Mouse (Mus musculus) gastrocnemius, postnatal 10 days (tissue): ENCODE measurements around the gene Ank2. TPM values are rescaled to one million over a fixed set of nuclear protein-coding genes. Genes with fewer than 3 reads are reported as not detected.
"Not testable (repeated sequence)": the region's sequence is repeated elsewhere in the genome, so short reads cannot be mapped to it uniquely, and the experiment has no call there.

Experiments
- DNase-seq: peaks from one replicate; pipeline ENCODE4 v3.0.0; 2021; ENCODE audit warnings: mixed read lengths
- total RNA-seq, 2 experiments: library from RNA; stranded (reverse); gene quantifications; 2 replicates each; pipeline ENCODE4 v1.2.3; 2021

The Ank2 gene
- total RNA-seq, 2 experiments from 2014 or later: 136 to 145 TPM

GRCm38 (mm10) chr3:127414438-127414837 lies 84.7 kb downstream of the Ank2 start:
- no peak for DNase-seq

GRCm38 (mm10) chr3:127408684-127409550 lies 90.2 kb downstream of the Ank2 start:
- DNase-seq: peak; percentile 60

- no peak for DNase-seq
Observed at GRCm38 (mm10) chr3:127407868-127408574, 91.1 kb downstream of the Ank2 start.

- DNase-seq: no peak
Observed at GRCm38 (mm10) chr3:127406883-127407282, 92.3 kb downstream of the Ank2 start.

GRCm38 (mm10) chr3:127404371-127404770 lies 94.8 kb downstream of the Ank2 start:
- no peak for DNase-seq

- DNase-seq: no peak
Observed at GRCm38 (mm10) chr3:127400976-127401375, 98.2 kb downstream of the Ank2 start.

GRCm38 (mm10) chr3:127400468-127400867 lies 98.7 kb downstream of the Ank2 start:
- not testable (repeated sequence) for DNase-seq

- no peak for DNase-seq
Observed at GRCm38 (mm10) chr3:127397774-127398173, 101.4 kb downstream of the Ank2 start.

- no peak for DNase-seq
Observed at GRCm38 (mm10) chr3:127395202-127395601, 103.9 kb downstream of the Ank2 start.

- DNase-seq: no peak
Observed at GRCm38 (mm10) chr3:127387016-127387517, 112.1 kb downstream of the Ank2 start.

- no peak for DNase-seq
Observed at GRCm38 (mm10) chr3:127383231-127383630, 115.9 kb downstream of the Ank2 start.

GRCm38 (mm10) chr3:127376901-127377460 lies 122.2 kb downstream of the Ank2 start:
- DNase-seq: no peak

- no peak for DNase-seq
Observed at GRCm38 (mm10) chr3:127375956-127376660, 123.0 kb downstream of the Ank2 start.

GRCm38 (mm10) chr3:127374190-127374710 lies 124.9 kb downstream of the Ank2 start:
- DNase-seq: no peak

- no peak for DNase-seq
Observed at GRCm38 (mm10) chr3:127371774-127372173, 127.4 kb downstream of the Ank2 start.

GRCm38 (mm10) chr3:127369529-127369928 lies 129.6 kb downstream of the Ank2 start:
- no peak for DNase-seq

- DNase-seq: no peak
Observed at GRCm38 (mm10) chr3:127367450-127367849, 131.7 kb downstream of the Ank2 start.

- DNase-seq: peak; percentile 22
Observed at GRCm38 (mm10) chr3:127363512-127363911, 135.6 kb downstream of the Ank2 start.

- no peak for DNase-seq
Observed at GRCm38 (mm10) chr3:127362611-127363393, 136.3 kb downstream of the Ank2 start.

- DNase-seq: no peak
Observed at GRCm38 (mm10) chr3:127361846-127362245, 137.3 kb downstream of the Ank2 start.

- no peak for DNase-seq
Observed at GRCm38 (mm10) chr3:127361384-127361783, 137.8 kb downstream of the Ank2 start.
